Mouse (Mus musculus) liver, embryonic 14.5 days (tissue): Measurements from ENCODE around the gene Foxl1.

Experiments
- CTCF ChIP-seq: IDR thresholded peaks from 2 replicates; pipeline ENCODE4 v1.5.1; 2016; ENCODE audit warnings: antibody characterized with exemption, low read depth, control low read depth
- EP300 ChIP-seq: IDR thresholded peaks from 2 replicates; pipeline ENCODE4 v1.6.1; 2016; ENCODE audit warnings: antibody characterized with exemption, low read depth

DNA sequence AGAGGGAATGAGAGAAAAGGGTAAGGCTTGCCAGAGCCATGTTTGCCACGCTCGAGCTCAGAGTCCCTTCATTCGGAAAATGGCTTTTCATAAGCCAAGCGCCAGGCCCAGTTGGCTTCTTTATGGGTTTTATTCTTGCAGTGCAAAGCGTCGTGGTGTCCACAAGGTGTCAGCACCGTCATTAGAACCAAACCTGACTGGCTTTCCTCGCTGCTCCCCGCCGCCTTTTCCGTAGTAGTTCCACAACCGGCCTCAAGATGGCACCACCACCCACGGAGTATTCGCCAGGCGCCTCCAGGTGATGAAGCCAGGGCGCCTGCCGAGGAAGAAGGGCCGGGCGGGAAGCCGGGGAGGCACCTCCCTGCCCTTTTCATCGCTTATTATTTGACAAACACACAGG lies 14.5 kb upstream of the Foxl1 start:
- TF ChIP-seq CTCF (peak; percentile 98), EP300 (no peak)
